In genomic region chr12:74188815-74189214, GRCm38 (mm10) we compare ENCODE assay signal across 12 mouse cellular contexts.
DNase-seq lines count a peak whose midpoint lies in the region; ATAC-seq and TF ChIP-seq lines count a peak whose summit lies in the region.
"Had no signal": no experiment of that assay in that cellular context is flagged by ENCODE, and none has a peak within 500 bp of the region (broad histone marks: within the 10 kb centered on the region; RNA-seq: fewer than 3 reads in every experiment).

No protein-coding gene starts in this region.

- no peak overlapping the region for H3K27ac ChIP-seq in midbrain, embryonic 11.5 days (ENCODE audit: low read depth, low read length)
- no peak overlapping the region for H3K27ac ChIP-seq in midbrain, embryonic 16.5 days (ENCODE audit: low read length)
- no peak overlapping the region for H3K27ac ChIP-seq in forebrain, postnatal 0 days (ENCODE audit: low read depth, low read length)

- H3K4me2 ChIP-seq in midbrain, embryonic 11.5 days: no peak overlapping the region
- no peak overlapping the region for H3K4me2 ChIP-seq in midbrain, embryonic 16.5 days (ENCODE audit: low read length)
- H3K4me2 ChIP-seq in forebrain, postnatal 0 days (ENCODE audit: low read depth): no peak overlapping the region

- no peak overlapping the region for H3K9ac ChIP-seq in midbrain, embryonic 11.5 days (ENCODE audit: low read length)
- no peak overlapping the region for H3K9ac ChIP-seq in midbrain, embryonic 16.5 days (ENCODE audit: low read depth, low read length)
- no peak overlapping the region for H3K9ac ChIP-seq in forebrain, postnatal 0 days

- H3K4me3 ChIP-seq in midbrain, embryonic 11.5 days (ENCODE audit: low read depth, low read length): no peak overlapping the region
- H3K4me3 ChIP-seq in midbrain, embryonic 16.5 days (ENCODE audit: low read depth, low read length): no peak overlapping the region
- H3K4me3 ChIP-seq in forebrain, postnatal 0 days (ENCODE audit: low read depth, low read length): no peak overlapping the region

- peak; percentile 70 for ATAC-seq in midbrain, embryonic 11.5 days (ENCODE audit: low FRiP score)
- ATAC-seq in midbrain, embryonic 16.5 days: no peak
- ATAC-seq in forebrain, postnatal 0 days: peak; percentile 70
- ATAC-seq: intestine, postnatal 0 days had no signal

- 34% methylated on average over 7 of the region's 7 CpGs for WGBS in midbrain, embryonic 11.5 days
- WGBS in midbrain, embryonic 16.5 days: 33% methylated on average over 7 of the region's 7 CpGs
- WGBS in forebrain, postnatal 0 days: 27% methylated on average over 7 of the region's 7 CpGs

- no peak for TF ChIP-seq CTCF in forebrain, postnatal 0 days (IDR thresholded peaks at IDR 0.05; ENCODE audit: low read depth)

- H3K9me3 ChIP-seq in midbrain, embryonic 11.5 days (ENCODE audit: control insufficient read depth, low read length): no peaks in the 10 kb centered on the region
- H3K9me3 ChIP-seq in midbrain, embryonic 16.5 days (replicated peaks; ENCODE audit: control insufficient read depth, low read length, poor library complexity, severe bottlenecking): no peaks in the 10 kb centered on the region
- no peaks in the 10 kb centered on the region for H3K9me3 ChIP-seq in forebrain, postnatal 0 days (ENCODE audit: low read length)

- H3K27me3 ChIP-seq in midbrain, embryonic 11.5 days (ENCODE audit: control insufficient read depth, insufficient read depth, low read length): no peaks in the 10 kb centered on the region
- no peaks in the 10 kb centered on the region for H3K27me3 ChIP-seq in midbrain, embryonic 16.5 days (ENCODE audit: control insufficient read depth, insufficient read depth, low read depth, low read length)
- no peaks in the 10 kb centered on the region for H3K27me3 ChIP-seq in forebrain, postnatal 0 days (ENCODE audit: insufficient read depth, low read length)

- peak; percentile 84 for DNase-seq in midbrain, embryonic 11.5 days (ENCODE audit: low spot score, missing footprints)
- DNase-seq in forebrain, postnatal 0 days: peak; percentile 29
- DNase-seq in layer of hippocampus, postnatal 36 days: peak; percentile 59 to 72
- DNase-seq in right cerebral cortex, postnatal 25 days: peak; percentile 41
- DNase-seq in natural killer cell, adult 2 months (ENCODE audit: low spot score in 2 of 2): no peak
- DNase-seq in spleen, postnatal 14 days (ENCODE audit: low spot score in 2 of 2): no peak
- DNase-seq in gastrocnemius, adult 8-10 months (ENCODE audit: low spot score in 2 of 2): no peak
- DNase-seq: cerebellum, adult 9-11 months; heart, postnatal 10 days; lung, adult 18-20 months had no signal

- H3K4me1 ChIP-seq in midbrain, embryonic 11.5 days (ENCODE audit: control insufficient read depth, insufficient read depth, low read length): peaks cover 3% of the 10 kb centered on the region; the same call in 1 of the 2 replicates
- H3K4me1 ChIP-seq in midbrain, embryonic 16.5 days (ENCODE audit: control insufficient read depth, insufficient read depth, low read length): 0 out of 2 replicates have a peak, but pooled peaks cover 2% of the 10 kb centered on the region
- peaks cover 6% of the 10 kb centered on the region; the same call in 1 of the 2 replicates for H3K4me1 ChIP-seq in forebrain, postnatal 0 days (ENCODE audit: insufficient read depth)

- no peaks in the 10 kb centered on the region for H3K36me3 ChIP-seq in midbrain, embryonic 11.5 days (ENCODE audit: control insufficient read depth, insufficient read depth, low read length)
- H3K36me3 ChIP-seq in midbrain, embryonic 16.5 days (ENCODE audit: control insufficient read depth, insufficient read depth, low read length): peaks cover 4% of the 10 kb centered on the region; the same call in 1 of the 2 replicates
- no peaks in the 10 kb centered on the region for H3K36me3 ChIP-seq in forebrain, postnatal 0 days (ENCODE audit: insufficient read depth)

Comparison
In these comparisons a context has a peak if more than half of its experiments do, and no peak if none do; other contexts are left out.
1. DNase-seq: peak in midbrain, embryonic 11.5 days (single experiment), forebrain, postnatal 0 days (single experiment), layer of hippocampus, postnatal 36 days (2 of 2) and right cerebral cortex, postnatal 25 days (single experiment); none in natural killer cell, adult 2 months (0 of 2), spleen, postnatal 14 days (0 of 2) and gastrocnemius, adult 8-10 months (0 of 2).